Mouse (Mus musculus): ENCODE data around the gene Tatdn2.
A peak's percentile ranks its signal among the peaks of the same experiment; 100 is the strongest.

GRCm38 (mm10) chr6:113696582-113697221 is at the start of gene Tatdn2:
- TF ChIP-seq USF1 (IDR thresholded peaks at IDR 0.05; ENCODE audit: low read depth) (peak; percentile 72), TCF12 (IDR thresholded peaks at IDR 0.05; ENCODE audit: insufficient read depth, poor library complexity, severe bottlenecking) (no peak), MAX (IDR thresholded peaks at IDR 0.05; ENCODE audit: low read depth) (no peak), E2F4 (IDR thresholded peaks at IDR 0.05; ENCODE audit: insufficient read depth) (no peak), POLR2A (IDR thresholded peaks at IDR 0.05; ENCODE audit: insufficient read length, low read depth) (peak; percentile 94), TCF3 (IDR thresholded peaks at IDR 0.05; ENCODE audit: insufficient read length, low read depth) (no peak)
